Mouse (Mus musculus): ENCODE measurements around the gene Stim2.

DNA sequence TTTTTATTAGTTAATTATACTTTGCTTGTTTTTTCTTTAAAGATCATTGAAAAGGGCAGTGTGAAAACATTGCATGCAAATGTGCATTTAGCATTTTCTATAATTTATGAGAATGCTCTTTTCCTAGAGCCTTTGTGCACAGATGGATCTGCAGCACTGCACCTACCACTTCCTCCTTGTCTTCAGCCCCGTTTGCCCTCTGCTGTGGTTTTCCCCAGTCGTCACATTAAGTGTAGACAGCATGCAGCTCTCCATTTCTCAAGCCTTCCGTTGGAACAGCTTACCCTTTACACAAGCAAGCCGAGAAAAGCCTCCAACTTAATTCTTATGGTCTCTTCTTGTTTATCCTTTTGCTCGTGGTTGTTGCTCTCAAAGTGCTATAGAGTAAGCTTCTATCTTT lies 103.0 kb downstream of the Stim2 start:
- no peak for TF ChIP-seq CTCF (IDR thresholded peaks at IDR 0.05; ENCODE audit: low read depth)
- no peak for TF ChIP-seq EP300 (IDR thresholded peaks at IDR 0.05; ENCODE audit: low read depth)
